Mouse (Mus musculus): ENCODE data around the gene Lrrc72. TPM values are rescaled to one million over a fixed set of nuclear protein-coding genes. Genes with fewer than 3 reads are reported as not detected.
A peak's percentile ranks its signal among the peaks of the same experiment; 100 is the strongest.

Lrrc72 gene
- not detected for total RNA-seq (2021)

GRCm38 (mm10) chr12:36253298-36253697 lies at the start of gene Lrrc72:
Gene Lrrc72, minus strand, starts transcription at chr12:36253398.
- no peak for DNase-seq
- intact Hi-C loops (cut with DNase I) = no loop called here

GRCm38 (mm10) chr12:36302326-36302725 lies 49.1 kb upstream of the Lrrc72 start:
- intact Hi-C loops (cut with DNase I) = no loop called here
- DNase-seq = peak; percentile 14

GRCm38 (mm10) chr12:36291346-36291745 lies 38.1 kb upstream of the Lrrc72 start:
- intact Hi-C loops (cut with DNase I) = no loop called here
- DNase-seq = no peak

GRCm38 (mm10) chr12:36290465-36290864 lies 37.3 kb upstream of the Lrrc72 start:
- intact Hi-C loops (cut with DNase I) = no loop called here
- no peak for DNase-seq

GRCm38 (mm10) chr12:36289634-36290033 lies 36.4 kb upstream of the Lrrc72 start:
- intact Hi-C loops (cut with DNase I) = no loop called here
- DNase-seq = peak; percentile 82

GRCm38 (mm10) chr12:36274823-36275222 lies 21.6 kb upstream of the Lrrc72 start:
- DNase-seq = peak; percentile 6
- intact Hi-C loops (cut with DNase I) = no loop called here

GRCm38 (mm10) chr12:36267670-36268246 lies 14.6 kb upstream of the Lrrc72 start:
- intact Hi-C loops (cut with DNase I) = no loop called here
- no peak for DNase-seq

- DNase-seq = no peak
Measured at GRCm38 (mm10) chr12:36262116-36262721, 9.0 kb upstream of the Lrrc72 start.

GRCm38 (mm10) chr12:36255413-36255812 lies 2.2 kb upstream of the Lrrc72 start:
- intact Hi-C loops (cut with DNase I) = no loop called here

More at GRCm38 (mm10) chr12:36262116-36262721, 9.0 kb upstream of the Lrrc72 start:
- intact Hi-C loops (cut with DNase I) = no loop called here

GRCm38 (mm10) chr12:36241171-36241570 lies 12.0 kb downstream of the Lrrc72 start:
- DNase-seq = no peak
- intact Hi-C loops (cut with DNase I) = no loop called here

More at GRCm38 (mm10) chr12:36255413-36255812, 2.2 kb upstream of the Lrrc72 start:
- DNase-seq = peak; percentile 16

- intact Hi-C loops (cut with DNase I) = no loop called here
- DNase-seq = no peak
Measured at GRCm38 (mm10) chr12:36231386-36231785, 21.8 kb downstream of the Lrrc72 start.

GRCm38 (mm10) chr12:36224392-36224791 lies 28.8 kb downstream of the Lrrc72 start:
- intact Hi-C loops (cut with DNase I) = no loop called here
- no peak for DNase-seq

GRCm38 (mm10) chr12:36216905-36217304 lies 36.3 kb downstream of the Lrrc72 start:
- intact Hi-C loops (cut with DNase I) = loop anchor here (10.0 kb wide), 1 partner anchor 458 kb away; no protein-coding TSS in a partner anchor
- no peak for DNase-seq

- DNase-seq = no peak
- intact Hi-C loops (cut with DNase I) = loop anchor here (10.0 kb wide), 1 partner anchor 459 kb away; no protein-coding TSS in a partner anchor
Measured at GRCm38 (mm10) chr12:36216230-36216629, 37.0 kb downstream of the Lrrc72 start.

GRCm38 (mm10) chr12:36215149-36215480 lies 38.1 kb downstream of the Lrrc72 start:
- DNase-seq = peak; percentile 20

GRCm38 (mm10) chr12:36214389-36215148 lies 38.6 kb downstream of the Lrrc72 start:
- DNase-seq = no peak
- intact Hi-C loops (cut with DNase I) = loop anchor here (10.0 kb wide), 1 partner anchor 460 kb away; no protein-coding TSS in a partner anchor

More at GRCm38 (mm10) chr12:36215149-36215480, 38.1 kb downstream of the Lrrc72 start:
- intact Hi-C loops (cut with DNase I) = loop anchor here (10.0 kb wide), 1 partner anchor 460 kb away; no protein-coding TSS in a partner anchor

- peak; percentile 22 for DNase-seq
- intact Hi-C loops (cut with DNase I) = loop anchor here (10.0 kb wide), 1 partner anchor 465 kb away; no protein-coding TSS in a partner anchor
Measured at GRCm38 (mm10) chr12:36210096-36210495, 43.1 kb downstream of the Lrrc72 start.

- intact Hi-C loops (cut with DNase I) = no loop called here
- DNase-seq = no peak
Measured at GRCm38 (mm10) chr12:36208456-36208855, 44.7 kb downstream of the Lrrc72 start.

GRCm38 (mm10) chr12:36207800-36208148 lies 45.4 kb downstream of the Lrrc72 start:
- intact Hi-C loops (cut with DNase I) = no loop called here
- DNase-seq = no peak

GRCm38 (mm10) chr12:36207072-36207799 lies 46.0 kb downstream of the Lrrc72 start:
- DNase-seq = peak; percentile 81
- intact Hi-C loops (cut with DNase I) = no loop called here

All from left cerebral cortex, postnatal 4 days (tissue).